Mouse (Mus musculus) adrenal gland, adult 8-10 months (tissue): ENCODE results near the gene Intu. TPM values are rescaled to one million over a fixed set of nuclear protein-coding genes. Genes with fewer than 3 reads are reported as not detected.

ENCODE experiments used
- DNase-seq: peaks from one replicate; pipeline ENCODE4 v3.0.0; 2022
- total RNA-seq, 4 experiments: library from RNA; stranded (reverse); gene quantifications; 2 replicates each; pipeline ENCODE4 v1.2.4; 2022

Gene Intu
- 1 to 10 TPM; 2.9 to 5.0 (median 4.3) TPM for total RNA-seq

DNA sequence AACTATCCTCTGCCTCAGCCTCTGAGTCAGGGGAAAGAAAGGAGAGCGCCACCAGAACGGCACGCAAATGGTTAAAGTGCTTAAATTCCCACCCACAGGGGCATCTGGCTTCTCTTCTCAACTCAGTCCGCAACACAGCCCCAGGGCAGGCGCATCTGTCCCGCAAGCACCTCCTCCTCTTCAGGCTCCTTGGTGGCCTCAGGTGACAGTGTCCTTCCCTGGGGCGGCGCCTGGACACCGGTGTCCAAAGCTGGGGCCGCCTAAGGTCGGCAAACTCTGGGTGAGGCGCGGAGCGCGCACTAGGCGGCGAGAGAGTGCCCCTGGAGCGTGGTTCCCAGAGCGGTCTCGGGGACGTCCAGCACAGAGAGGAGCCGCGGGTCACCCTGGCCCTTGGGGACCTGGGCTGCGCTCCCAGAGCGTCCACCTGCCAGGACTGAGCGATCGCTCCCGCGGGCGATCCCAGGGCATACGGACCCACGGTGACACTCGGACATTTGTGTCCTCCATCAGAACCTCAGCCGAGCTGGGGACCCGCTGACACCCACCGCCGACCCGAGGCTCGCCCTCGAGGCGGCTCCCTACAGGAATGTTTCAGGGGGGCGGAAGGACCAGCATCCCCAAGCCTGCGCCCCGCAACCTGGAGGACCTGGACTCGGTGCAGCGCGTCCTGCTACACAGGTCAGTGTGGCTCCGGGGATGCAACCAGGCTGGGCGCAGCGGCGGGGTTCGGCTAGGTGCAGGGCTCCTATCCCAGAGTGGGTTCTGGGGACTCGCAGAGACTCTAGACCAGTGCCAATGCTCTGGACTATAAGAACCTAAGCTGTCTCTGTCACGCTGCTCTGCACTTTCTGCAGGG lies at the start of gene Intu:
Gene Intu (plus strand): TSS at position 1 of the 856 bp plus-strand sequence.
- peak; percentile 19 for DNase-seq

DNA sequence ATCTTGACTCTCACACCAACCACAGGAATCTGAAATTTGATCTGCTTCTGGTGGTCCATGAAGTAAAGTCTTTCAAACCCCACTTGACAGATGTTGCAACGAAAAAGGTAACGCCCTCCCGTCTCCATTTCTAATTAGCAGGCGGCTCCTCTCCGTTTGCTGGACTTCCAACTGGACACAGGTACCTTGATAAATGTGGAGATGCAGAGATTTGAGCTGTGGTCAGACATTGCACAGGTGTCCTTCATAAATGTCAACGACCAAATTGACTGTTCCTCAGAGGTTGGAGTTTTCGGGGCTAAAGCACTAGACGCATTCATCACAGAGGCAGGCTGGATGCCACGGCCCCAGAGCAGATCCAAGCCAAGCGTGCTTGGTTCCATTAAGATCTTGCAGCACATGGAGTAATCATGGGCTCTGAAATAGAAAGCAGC lies 47.8 kb upstream of the Intu start:
- no peak for DNase-seq

DNA sequence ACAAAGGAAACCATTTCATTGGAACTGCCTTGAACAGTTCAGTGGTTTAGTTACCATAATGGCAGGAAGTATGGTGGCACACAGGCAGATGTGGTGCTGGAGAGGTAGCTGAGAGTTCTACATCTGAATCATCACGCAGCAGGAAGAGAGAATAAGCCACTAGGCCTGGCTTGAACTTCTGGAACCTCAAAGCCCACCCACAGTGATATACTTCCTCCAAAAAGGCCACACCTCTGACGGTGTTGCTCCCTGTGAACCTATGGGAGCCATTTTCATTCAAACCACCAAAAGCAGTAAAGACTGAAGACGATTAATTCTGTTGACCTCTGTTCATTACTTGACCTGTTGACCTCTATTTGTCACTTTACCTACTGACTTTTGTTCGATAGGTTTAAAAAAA lies 43.7 kb upstream of the Intu start:
- no peak for DNase-seq

DNA sequence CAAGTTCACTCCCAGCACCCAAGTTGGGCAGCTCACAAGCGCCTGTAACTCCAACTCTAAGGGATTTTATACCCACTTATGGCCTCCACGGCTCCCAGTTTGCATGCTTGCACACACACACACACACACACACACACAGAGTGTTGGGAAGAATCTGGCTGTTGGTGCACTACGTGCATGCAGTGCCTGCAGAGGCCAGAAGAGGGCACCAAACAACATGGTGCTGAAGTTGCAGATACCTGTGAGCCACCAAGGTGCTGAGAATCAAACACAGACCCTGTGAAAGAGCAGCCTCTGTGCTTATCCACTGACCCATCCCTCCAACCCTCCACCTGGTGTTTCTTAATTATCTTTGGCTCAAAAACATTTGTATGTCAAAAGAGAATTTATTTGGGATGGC lies 39.3 kb upstream of the Intu start:
- no peak for DNase-seq

DNA sequence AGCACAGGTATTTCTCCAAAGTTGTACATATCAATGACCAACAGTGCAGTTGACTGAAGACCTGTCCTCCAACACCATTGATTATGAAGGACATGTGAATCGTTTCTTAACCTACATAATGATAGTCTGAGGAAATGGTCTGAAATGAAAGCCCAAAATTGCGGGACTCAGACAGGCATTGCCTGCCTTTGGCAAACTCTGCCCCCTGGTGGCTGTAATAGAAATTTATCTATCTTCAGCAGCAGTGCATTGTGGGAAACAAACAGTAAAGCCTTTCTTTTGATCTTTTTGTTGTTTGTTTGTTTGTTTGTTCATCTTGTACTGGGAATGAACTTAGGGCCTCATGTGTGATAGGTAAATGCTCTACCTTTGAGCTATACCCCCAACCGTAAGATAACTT lies 32.2 kb upstream of the Intu start:
- DNase-seq = no peak

DNA sequence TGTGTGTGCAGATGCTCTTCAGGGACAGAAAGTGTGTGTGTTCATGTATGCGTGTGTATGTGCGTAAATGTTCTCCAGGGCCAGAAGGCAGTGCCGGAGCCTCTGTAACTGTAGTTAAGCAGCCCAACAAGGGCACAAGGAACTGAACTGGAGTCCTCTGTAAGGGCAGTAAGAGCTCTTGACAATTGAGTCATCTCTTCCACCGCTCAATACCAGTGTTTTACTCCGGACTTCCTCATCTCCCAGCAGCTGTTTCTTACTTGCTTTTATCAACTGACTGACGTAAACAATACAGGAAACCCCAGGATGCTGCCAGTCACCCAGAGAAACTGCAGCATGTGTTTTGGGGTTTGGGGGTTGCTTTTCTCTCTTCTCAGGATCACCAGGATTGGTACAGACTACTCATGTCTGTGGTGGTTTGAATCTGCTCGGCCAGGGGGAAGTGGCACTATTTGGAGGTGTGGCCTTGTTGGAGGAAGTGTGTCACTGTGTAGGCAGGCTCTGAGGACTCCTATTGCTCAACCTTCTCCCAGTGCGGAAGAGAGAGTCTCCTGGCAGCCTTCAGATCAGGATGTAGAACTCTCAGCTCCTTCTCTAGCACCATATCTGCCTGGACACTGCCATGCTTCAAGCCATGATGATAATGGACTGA lies 30.8 kb upstream of the Intu start:
- no peak for DNase-seq

DNA sequence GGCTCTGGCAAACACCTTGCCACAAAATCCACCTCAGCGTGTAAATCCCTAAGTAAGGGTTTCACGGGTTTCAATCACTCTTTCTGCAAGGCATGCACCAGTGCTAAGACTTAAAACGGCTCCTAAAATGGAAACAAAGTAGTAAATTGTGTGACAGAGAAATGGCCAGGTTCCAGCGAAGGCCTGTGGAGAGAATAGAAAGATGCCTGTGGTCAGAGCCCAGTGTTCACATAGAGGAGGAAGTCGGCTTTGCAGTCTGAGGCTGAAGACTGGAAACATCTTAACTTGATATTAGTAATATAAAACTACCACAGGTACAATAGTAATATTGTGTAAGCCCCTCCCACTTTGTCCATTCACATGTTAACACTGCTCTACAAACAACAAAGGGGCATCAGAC lies 26.7 kb upstream of the Intu start:
- no peak for DNase-seq

DNA sequence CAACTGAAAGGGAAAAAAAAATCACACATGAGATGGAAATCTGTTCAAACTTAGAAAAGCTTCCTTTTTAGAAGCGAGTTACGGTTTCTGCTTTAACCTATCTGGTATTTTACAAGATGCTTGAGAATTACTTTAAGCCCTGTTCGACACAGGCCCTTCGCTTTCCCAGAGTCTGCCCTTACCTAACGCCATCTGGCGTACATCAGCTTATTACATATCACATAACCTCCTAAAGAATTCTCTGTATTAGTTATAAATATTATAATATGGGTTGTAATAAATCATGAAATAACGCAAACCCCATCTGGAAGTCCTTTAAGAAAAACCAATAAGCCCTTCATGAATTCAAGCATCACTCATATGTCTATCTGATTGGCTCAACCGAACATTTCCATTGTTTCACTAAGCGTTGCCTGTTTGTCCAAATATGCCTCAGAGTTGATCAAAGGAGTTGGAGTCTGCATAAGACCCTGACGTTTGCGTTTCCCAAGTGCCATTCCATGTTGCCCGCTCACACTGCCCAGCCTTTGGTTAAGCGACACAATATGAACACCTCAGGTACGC lies 25.6 kb upstream of the Intu start:
- no peak for DNase-seq

DNA sequence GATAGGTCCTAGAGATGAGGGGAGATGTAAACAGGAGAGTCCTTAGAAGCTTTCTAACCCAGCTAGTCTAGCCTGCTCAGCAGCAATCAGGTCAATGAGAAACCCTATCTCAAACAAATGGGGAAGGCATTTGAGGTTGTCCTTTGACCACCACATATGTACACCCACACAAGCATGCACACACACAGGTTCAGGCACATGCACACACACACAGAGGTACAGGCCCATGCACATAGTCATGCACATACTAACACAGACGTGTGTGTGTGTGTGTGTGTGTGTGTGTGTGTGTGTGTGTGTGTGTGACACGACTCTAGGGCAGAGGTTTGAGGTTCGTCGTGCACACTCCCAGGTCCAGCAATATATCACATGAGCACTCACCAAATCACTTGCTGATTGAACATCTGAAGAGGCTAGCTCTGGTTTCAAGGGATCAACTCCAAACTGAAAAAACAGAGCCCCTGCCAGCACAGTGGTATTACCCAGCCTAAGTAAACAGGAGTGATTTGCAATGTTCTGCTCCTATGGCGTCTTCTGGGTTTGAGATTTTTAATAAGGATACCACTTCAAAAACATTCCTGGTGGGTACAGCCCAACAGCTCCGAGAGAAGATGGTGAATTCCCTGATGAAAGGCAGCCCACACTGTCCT lies 22.0 kb upstream of the Intu start:
- no peak for DNase-seq

DNA sequence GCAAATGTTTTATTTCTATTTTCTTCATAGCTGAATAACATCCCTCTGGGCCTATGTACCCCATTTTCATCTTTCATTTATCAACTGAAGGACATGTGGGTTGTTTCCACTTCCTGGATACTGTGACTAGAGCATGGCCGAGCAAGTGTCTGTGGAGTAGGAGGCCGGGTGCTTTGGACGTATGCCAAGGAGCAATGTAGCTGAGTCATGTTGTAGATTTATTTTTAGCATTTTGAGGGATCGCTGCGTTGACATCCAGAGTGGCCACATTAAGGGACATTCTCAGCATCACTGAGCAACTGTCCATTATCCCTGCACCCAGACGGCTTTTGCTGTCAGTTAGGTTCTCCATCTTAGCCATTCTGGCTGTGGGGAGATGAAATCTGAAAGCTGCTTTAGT lies 20.5 kb upstream of the Intu start:
- peak; percentile 28 for DNase-seq

DNA sequence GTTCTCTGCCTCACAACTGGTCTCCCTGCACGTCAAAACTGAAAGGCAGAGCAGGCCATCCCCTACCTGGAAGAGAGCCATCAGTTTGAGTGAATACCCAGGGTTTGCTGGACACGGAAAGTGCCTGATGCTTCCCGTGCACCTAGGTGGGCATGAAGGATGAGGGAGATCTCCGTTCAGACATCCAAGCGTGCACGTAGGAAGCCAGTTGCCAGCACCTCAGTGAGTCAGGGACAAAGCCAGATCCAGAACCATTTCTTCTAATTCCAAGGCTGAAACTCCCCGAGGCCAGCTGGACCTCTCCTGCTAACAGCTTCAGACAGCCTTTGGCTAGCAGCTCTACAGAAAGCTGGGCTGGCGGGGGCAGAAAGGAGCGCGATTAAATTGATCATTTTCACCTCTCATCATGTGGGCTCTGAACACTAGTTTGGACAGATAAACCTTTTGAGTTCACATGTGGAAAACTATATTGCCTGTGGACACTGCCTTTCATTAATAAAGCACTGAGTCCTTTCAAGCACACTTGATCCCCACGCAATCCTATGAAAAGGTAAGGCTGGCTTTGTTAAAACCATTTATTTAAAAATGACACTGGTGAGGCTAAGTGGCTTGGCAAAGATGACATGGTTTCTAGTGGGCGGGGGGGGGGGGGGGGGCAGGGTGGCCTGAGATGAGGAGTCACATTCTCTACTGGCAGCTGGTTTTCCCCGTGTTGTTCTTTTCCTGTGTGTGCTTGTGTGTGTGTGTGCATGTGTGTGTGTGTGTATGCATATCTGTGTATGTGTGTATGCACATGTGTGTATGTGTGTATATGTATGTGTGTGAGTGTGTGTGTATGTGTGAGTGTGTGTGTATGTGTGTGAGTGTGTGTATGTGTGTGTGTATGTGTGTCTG lies 17.9 kb upstream of the Intu start:
- no peak for DNase-seq

DNA sequence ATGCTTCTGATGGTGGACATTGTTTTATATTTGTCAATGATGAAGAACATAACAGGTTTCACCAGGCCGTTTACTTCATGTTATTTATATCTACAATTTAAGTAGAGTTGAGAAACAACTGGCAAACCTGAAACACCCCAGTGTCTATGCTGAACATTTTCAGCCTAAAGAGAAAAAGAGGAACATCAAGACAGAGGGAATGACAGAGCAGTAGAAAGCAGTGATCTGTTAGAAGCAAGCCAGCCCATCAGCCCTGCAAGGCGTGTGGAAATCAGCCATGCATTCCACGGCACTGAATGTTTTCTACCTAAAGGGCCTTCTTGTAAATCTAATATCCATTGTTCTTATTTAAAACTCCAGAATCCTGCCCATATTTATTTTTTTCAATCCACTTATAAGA lies 12.8 kb upstream of the Intu start:
- DNase-seq = no peak

DNA sequence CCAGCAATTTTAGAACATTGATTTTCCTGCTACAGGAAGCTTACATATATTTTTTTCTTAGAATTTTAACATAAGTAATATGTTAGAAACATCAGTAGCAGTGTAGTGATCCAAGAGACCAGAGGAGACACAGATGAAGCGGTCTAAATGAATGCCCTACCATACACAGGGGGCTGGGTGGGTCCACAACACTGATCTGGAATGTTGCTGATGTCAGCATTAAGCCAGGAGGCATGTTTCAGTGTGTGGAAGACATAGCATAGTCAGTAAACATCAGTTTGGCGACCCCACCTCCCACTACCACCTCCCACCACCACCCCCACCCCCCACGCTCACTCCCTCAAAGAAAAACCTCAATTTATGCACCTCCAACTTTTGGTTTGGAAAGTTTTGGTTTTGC lies 11.5 kb upstream of the Intu start:
- no peak for DNase-seq

DNA sequence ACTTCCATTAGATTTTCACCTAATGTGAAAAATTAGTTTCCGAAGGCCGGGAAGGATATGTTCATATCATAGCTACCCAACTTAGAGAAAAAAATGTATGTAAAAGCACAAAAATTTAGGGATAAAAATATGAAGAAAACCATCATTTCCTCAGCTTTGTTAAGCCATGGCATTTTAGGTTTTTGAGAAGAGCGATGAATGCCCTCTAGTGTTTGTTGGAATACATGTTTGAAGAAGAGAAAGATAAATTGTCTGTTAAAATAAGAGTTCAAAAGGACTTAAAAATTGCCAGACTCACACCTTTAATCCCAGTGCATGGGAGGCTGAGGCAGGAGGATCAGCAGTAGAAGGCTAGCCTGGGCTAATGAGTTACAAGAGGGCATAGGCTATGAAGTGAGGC lies 10.5 kb upstream of the Intu start:
- DNase-seq = no peak

DNA sequence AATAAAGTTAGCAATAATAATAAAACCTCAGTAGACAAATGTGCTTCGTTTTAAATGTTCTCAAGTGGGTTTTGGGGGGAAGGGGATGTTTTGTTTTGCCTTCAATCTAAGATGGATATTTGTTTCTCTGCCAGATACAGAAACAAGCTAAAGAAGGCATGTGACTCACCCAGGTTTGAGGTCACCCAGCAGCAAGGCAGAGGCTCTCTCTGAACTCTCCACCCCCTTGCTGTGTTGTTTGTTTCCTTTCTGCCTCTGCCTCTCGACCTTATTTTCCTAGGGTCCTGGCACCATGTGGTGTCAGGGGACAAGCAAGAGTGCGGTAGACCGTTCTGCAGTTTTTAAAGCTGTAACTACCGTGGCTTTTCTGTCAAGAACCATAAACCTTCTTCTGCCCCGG lies 8.6 kb upstream of the Intu start:
- DNase-seq = no peak

DNA sequence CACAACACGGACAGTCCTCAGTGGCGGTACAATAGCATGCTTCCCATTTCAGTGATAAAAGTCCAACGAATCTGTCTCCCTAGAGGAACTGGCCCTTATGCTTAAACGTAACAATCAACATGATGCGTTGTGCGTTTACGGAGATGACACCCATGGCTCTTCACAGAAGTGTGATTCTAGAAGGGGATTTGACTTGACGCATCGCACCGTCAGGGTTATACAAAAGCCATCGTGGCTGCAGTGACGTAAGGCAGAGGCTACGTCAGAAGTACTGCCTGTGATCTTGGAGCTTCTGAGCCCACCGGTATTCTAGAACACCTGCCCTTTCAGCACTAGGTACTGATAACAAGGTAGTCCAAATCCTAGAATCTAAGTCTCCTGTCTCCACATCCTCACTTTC lies 8.2 kb upstream of the Intu start:
- DNase-seq = no peak

DNA sequence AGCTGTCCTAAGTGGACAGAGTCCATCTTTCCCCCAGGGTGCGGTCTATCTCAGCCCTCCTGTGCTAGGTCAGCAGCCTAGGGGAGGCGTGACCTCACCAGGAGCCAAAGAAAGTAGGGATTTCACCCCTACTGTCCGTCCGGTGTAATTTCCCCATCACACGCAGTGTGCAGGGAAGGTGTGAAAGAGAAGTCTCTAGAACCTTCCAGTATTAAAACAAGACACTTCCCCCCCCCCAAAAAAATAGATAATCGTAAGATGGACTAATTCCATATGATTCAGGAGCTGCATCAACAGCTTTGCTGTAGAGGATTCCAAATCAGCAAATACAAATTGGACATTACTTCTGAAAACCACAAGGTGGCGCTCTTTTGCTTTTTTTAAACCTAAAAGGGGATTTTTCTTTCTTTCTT lies 7.7 kb upstream of the Intu start:
- DNase-seq = no peak

DNA sequence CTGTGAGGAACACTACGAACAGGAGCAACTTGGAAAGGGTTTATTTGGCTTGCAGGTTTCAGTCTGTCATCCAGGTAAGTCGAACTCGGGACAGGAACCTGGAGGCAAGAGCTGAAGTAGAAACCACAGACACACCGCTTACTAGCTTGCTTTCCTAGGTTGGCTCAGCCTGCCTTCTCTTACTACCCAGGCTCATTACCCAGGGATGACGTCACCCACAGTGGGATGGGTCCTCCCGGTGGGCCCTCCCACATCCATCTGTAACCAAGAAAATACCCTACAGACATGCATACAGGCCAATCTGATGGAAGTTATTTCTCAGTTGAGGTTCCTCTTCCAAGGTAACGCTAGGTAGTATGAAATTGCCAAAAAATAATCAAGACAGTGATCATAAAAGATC lies 6.2 kb upstream of the Intu start:
- no peak for DNase-seq

DNA sequence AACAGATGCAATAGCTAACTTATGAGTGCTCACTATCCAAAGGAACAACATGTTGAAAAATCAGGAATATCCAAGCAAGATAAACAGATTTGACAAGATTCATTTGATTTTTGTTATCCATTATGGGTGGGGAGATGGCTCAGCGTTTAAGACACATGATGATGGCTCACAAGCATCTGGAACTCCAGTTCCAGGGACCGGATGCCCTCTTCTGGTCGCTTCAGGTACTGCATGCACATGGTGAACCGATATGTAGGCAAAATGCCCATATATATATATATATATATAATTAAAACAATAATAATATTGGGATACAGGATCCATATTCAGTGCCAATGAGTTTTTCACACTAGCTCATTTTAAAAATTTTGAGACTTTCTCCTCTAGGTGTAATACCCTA lies 5.7 kb upstream of the Intu start:
- DNase-seq = peak; percentile 10

DNA sequence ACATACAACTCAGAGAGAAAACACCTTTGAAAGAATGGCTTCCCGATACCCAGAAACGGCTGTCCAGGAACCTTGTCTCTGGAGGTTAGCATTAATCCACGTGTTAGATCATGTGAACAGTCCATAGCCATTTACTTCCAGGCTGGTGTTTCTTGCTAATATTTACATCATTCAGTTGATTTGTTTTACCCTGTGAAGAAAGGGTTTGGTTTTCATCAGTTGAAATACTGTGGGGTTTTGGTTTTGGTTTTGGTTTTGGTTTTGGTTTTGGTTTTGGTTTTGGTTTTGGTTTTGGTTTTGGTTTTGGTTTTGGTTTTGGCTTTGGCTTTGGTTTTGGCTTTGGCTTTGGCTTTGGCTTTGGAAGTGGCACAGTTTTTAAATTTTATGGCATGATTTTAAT lies 5.0 kb upstream of the Intu start:
- no peak for DNase-seq

DNA sequence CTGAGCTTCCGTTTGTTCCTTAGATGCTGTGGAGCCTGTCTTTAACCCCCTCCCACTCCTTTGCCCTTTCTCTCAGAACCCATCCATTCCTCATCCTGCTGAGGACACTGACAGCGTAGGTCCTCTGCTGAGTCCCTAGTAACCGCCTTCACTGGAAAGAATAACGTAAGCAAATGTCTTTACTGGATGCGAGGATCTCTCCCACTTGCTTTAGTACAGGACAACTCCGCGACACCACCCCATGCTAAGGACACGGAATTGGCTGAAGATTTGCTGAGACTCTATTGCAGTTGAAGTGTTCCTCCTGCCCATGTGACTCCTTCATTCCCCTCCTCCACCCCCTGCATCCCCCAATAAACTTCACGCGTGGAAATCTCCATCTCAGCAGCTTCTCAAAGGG lies 3.9 kb upstream of the Intu start:
- DNase-seq = no peak
